Mouse (Mus musculus): Measurements from ENCODE around the gene Casc3.

Casc3 gene

DNA sequence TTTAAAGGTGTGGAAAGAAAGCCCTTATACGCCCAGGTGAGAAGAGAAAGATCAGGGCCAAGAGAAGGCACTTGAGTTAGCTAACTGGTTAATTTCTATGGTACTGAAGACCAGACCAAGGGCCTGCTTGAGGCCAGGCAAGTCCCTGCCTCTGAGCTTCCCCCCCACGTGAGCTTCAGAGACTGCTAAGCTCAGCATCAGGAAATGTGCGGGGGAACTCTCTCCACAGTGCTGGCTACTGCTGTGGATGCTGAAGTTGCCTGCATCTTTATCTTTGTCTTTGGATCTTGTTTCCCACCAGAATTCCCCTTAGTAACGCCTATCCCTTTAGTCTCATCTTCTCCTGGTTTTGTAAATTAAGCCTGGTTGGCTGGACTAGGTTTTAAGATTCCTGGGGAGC lies 66.7 kb downstream of the Casc3 start:
- DNase-seq (ENCODE audit: low spot score): no peak

- no peak for DNase-seq (ENCODE audit: low spot score)
These were observed 67.3 kb downstream of the Casc3 start for GRCm38 (mm10) chr11:98872040-98872439.

DNA sequence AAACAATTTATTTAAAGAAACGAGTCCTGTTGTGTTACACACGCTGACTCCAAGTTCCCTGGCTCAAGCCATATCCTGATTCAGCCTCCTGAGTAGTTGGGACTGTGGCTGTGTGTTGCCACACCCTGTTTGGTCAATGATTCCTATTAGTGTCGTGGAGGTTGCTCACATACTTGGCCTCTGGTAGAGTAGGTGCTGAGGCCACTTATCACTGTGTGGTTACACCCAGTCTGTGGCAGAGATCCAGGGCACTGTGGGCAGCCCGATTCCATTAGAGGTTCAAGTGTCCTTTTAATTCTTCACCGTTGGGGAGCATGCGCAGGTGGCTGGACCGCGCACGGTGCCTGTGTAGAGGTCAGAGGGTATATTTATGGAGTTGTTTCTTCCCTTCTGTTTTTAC lies 69.2 kb downstream of the Casc3 start:
- no peak for DNase-seq (ENCODE audit: low spot score)

DNA sequence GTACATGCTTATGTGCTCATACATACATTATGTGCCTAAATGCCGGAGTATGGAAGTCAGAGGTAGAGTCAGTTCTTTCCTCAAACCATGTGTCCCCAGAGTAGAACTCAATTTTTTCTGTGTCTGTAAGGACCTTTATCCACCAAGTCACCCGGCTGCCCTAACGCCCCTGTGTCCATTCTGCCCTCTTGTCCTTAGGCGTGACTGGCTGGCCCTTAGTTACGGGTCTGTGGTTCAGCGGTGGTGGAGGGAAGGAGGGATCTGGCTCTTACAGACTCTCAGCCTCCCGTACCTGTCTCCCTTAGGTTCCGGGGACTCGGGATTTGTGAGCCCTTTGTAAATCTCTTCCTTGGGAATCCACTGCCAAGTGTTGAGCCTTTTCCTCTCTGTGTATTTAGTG lies 72.3 kb downstream of the Casc3 start:
- DNase-seq (ENCODE audit: low spot score): no peak

Measured in ovary, postnatal 10 days (tissue).